Comparison of ENCODE assay signal across 1 mouse cellular context in the genomic region with DNA sequence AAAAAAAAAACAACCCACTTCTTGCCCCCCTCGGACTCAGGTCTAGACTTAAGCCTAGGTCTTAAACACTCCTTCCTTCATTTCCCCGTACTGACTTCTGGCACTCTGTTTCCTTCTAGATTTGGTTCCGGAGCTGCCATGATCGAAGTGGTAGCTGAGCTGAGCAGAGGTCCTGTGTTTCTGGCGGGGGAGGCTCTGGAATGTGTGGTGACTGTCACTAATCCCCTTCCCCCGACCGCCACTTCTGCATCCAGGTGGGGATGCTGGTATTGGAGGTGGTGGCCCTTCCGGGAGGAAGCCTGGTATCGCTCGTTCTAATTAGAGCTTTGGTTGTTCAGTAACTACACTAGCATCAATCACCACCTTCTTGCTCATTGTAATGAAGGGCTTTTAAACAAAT.
TF ChIP-seq lines count a peak whose summit lies in the region.

No protein-coding gene starts in this region.

TF ChIP-seq in MEL, 35 proteins besides CTCF, POLR2A, EP300 and RAD21 (continued from another document):
- TF ChIP-seq NRF1 (IDR thresholded peaks at IDR 0.05; ENCODE audit: insufficient read depth, low read depth, low read length, poor library complexity, severe bottlenecking) = no peak
- TF ChIP-seq ZC3H11A (IDR thresholded peaks at IDR 0.05; ENCODE audit: low read depth, low read length) = no peak
- no peak; the same call in 1 of the 2 replicates for TF ChIP-seq MXI1 (IDR thresholded peaks at IDR 0.05; ENCODE audit: low read depth, low read length)
- TF ChIP-seq SIN3A (IDR thresholded peaks at IDR 0.05; ENCODE audit: low read length) = no peak
- TF ChIP-seq E2F4 (IDR thresholded peaks at IDR 0.05; ENCODE audit: borderline replicate concordance, low read depth, low read length) = no peak
- no peak for TF ChIP-seq ETS1 (IDR thresholded peaks at IDR 0.05; ENCODE audit: low read depth, low read length)
- no peak for TF ChIP-seq MAZ (IDR thresholded peaks at IDR 0.05; ENCODE audit: low read depth, low read length)
- TF ChIP-seq MAFK (IDR thresholded peaks at IDR 0.05; ENCODE audit: borderline replicate concordance, low read depth, low read length) = no peak
- TF ChIP-seq TBP (IDR thresholded peaks at IDR 0.05; ENCODE audit: low read depth, low read length) = no peak
